ENCODE assay signal across 32 mouse cellular contexts in genomic region chr3:37572066-37572465, GRCm38 (mm10).
DNase-seq lines count a peak whose midpoint lies in the region; ATAC-seq lines count a peak whose summit lies in the region.
"Had no signal": no experiment of that assay in that cellular context is flagged by ENCODE, and none has a peak within 500 bp of the region (broad histone marks: within the 10 kb centered on the region; RNA-seq: fewer than 3 reads in every experiment).

No protein-coding gene starts in this region.

- no peaks in the 10 kb centered on the region for H3K9me3 ChIP-seq in forebrain, embryonic 10.5 days
- H3K9me3 ChIP-seq in forebrain, embryonic 11.5 days (ENCODE audit: control insufficient read depth, low read length), result no peaks in the 10 kb centered on the region
- H3K9me3 ChIP-seq in lung, embryonic 15.5 days, result no peaks in the 10 kb centered on the region
- H3K9me3 ChIP-seq: embryonic facial prominence, embryonic 12.5 days; heart, embryonic 12.5 days; hindbrain, embryonic 13.5 days; limb, embryonic 10.5 days; limb, embryonic 15.5 days; midbrain, embryonic 10.5 days; neural tube, embryonic 12.5 days had no signal

- no peak for ATAC-seq in forebrain, embryonic 11.5 days (replicated peaks; ENCODE audit: low FRiP score)
- ATAC-seq in lung, embryonic 15.5 days (ENCODE audit: borderline replicate concordance, extremely low read depth, low FRiP score, low TSS enrichment), result no peak
- ATAC-seq: intestine, embryonic 16.5 days; liver, postnatal 0 days had no signal

- no peak for DNase-seq in forebrain, embryonic 10.5 days (ENCODE audit: extremely low spot score, low spot score)
- no peak for DNase-seq in forebrain, embryonic 11.5 days (ENCODE audit: low spot score)
- peak; percentile 15 to 26 for DNase-seq in left cerebral cortex, postnatal 14 days (ENCODE audit: low spot score in 2 of 2)
- no peak for DNase-seq in left cerebral cortex, adult 11 months (ENCODE audit: low spot score)
- DNase-seq in lung, postnatal 36 days, result no peak
- peak; percentile 79 for DNase-seq in brain, adult 2 months (ENCODE audit: low read depth, low spot score)
- DNase-seq in adrenal gland, adult (ENCODE audit: inconsistent age in 2 of 2, low spot score in 1 of 2), result no peak
- DNase-seq: adrenal gland, postnatal 10 days; cerebellum, adult 11-12 months; cerebellum, adult 9-11 months; embryo, embryonic 11 days; heart, adult 2 months; heart, postnatal 4 days; kidney, adult 8-10 months; layer of hippocampus, postnatal 36 days; liver, postnatal 0 days; lung, postnatal 14 days; thymus, adult 2 months; thymus, postnatal 36 days had no signal

- no peaks in the 10 kb centered on the region for H3K27me3 ChIP-seq in forebrain, embryonic 10.5 days (ENCODE audit: poor library complexity, severe bottlenecking)
- H3K27me3 ChIP-seq in forebrain, embryonic 11.5 days (ENCODE audit: control insufficient read depth, insufficient read depth, low read length), result no peaks in the 10 kb centered on the region
- H3K27me3 ChIP-seq in lung, embryonic 15.5 days, result no peaks in the 10 kb centered on the region
- H3K27me3 ChIP-seq: CH12.LX; embryonic facial prominence, embryonic 12.5 days; heart, embryonic 12.5 days; hindbrain, embryonic 13.5 days; limb, embryonic 15.5 days; neural tube, embryonic 12.5 days had no signal

- H3K4me2 ChIP-seq in forebrain, embryonic 11.5 days (ENCODE audit: low read depth, low read length, severe bottlenecking), result no peak overlapping the region
- no peak overlapping the region for H3K4me2 ChIP-seq in lung, embryonic 15.5 days
- H3K4me2 ChIP-seq: embryonic facial prominence, embryonic 12.5 days; heart, embryonic 12.5 days; hindbrain, embryonic 13.5 days; limb, embryonic 15.5 days; neural tube, embryonic 12.5 days had no signal

- H3K36me3 ChIP-seq in forebrain, embryonic 10.5 days (replicated peaks), result peaks cover 11% of the 10 kb centered on the region
- no peaks in the 10 kb centered on the region for H3K36me3 ChIP-seq in forebrain, embryonic 11.5 days (ENCODE audit: control insufficient read depth, insufficient read depth, low read length)
- H3K36me3 ChIP-seq in lung, embryonic 15.5 days, result no peaks in the 10 kb centered on the region
- H3K36me3 ChIP-seq: embryonic facial prominence, embryonic 12.5 days; heart, embryonic 12.5 days; hindbrain, embryonic 13.5 days; limb, embryonic 10.5 days; limb, embryonic 15.5 days; midbrain, embryonic 10.5 days; neural tube, embryonic 12.5 days had no signal

- intact Hi-C loops in left cerebral cortex, postnatal 14 days (cut with DNase I), result no loop called here

- H3K4me1 ChIP-seq in forebrain, embryonic 10.5 days, result peaks cover 47% of the 10 kb centered on the region
- peaks cover 7% of the 10 kb centered on the region for H3K4me1 ChIP-seq in forebrain, embryonic 11.5 days (replicated peaks; ENCODE audit: control insufficient read depth, insufficient read depth, low read length)
- H3K4me1 ChIP-seq in lung, embryonic 15.5 days, result peaks cover 3% of the 10 kb centered on the region

- peak overlapping the region; percentile 86 for H3K27ac ChIP-seq in forebrain, embryonic 10.5 days
- no peak overlapping the region for H3K27ac ChIP-seq in forebrain, embryonic 11.5 days (ENCODE audit: low read depth, low read length)
- H3K27ac ChIP-seq in lung, embryonic 15.5 days, result 0 out of 2 replicates have a peak overlapping the region, but pooled peaks have one; percentile 9
- H3K27ac ChIP-seq: embryonic facial prominence, embryonic 12.5 days; heart, adult 2 months; hindbrain, embryonic 13.5 days; kidney, postnatal 0 days; limb, embryonic 15.5 days; neural tube, embryonic 12.5 days; stomach, postnatal 0 days had no signal

- no peak overlapping the region for H3K9ac ChIP-seq in forebrain, embryonic 11.5 days (ENCODE audit: low read length)
- H3K9ac ChIP-seq in lung, embryonic 15.5 days, result no peak overlapping the region
- H3K9ac ChIP-seq: embryonic facial prominence, embryonic 12.5 days; heart, embryonic 12.5 days; hindbrain, embryonic 13.5 days; limb, embryonic 15.5 days; liver, postnatal 0 days; neural tube, embryonic 12.5 days had no signal

- H3K4me3 ChIP-seq in forebrain, embryonic 10.5 days, result no peak overlapping the region
- H3K4me3 ChIP-seq in forebrain, embryonic 11.5 days (ENCODE audit: low read depth, low read length), result no peak overlapping the region
- no peak overlapping the region for H3K4me3 ChIP-seq in lung, embryonic 15.5 days
- H3K4me3 ChIP-seq: embryonic facial prominence, embryonic 12.5 days; heart, adult 2 months; heart, embryonic 12.5 days; hindbrain, embryonic 13.5 days; limb, embryonic 10.5 days; limb, embryonic 15.5 days; midbrain, embryonic 10.5 days; myocyte; neural tube, embryonic 12.5 days had no signal

- WGBS in forebrain, embryonic 10.5 days, result 66% methylated on average over 6 of the region's 6 CpGs
- WGBS in forebrain, embryonic 11.5 days, result 57% methylated on average over 6 of the region's 6 CpGs
- 65% methylated on average over 6 of the region's 6 CpGs for WGBS in lung, embryonic 15.5 days

Comparison
In these comparisons a context has a peak if more than half of its experiments do, and no peak if none do; other contexts are left out.
1. DNase-seq: peak in left cerebral cortex, postnatal 14 days (2 of 2) and brain, adult 2 months (single experiment); none in forebrain, embryonic 10.5 days (single experiment), forebrain, embryonic 11.5 days (single experiment), left cerebral cortex, adult 11 months (single experiment), lung, postnatal 36 days (single experiment) and adrenal gland, adult (0 of 2).